Mouse (Mus musculus): ENCODE measurements around the gene Mtg2. TPM values are rescaled to one million over a fixed set of nuclear protein-coding genes. Genes with fewer than 3 reads are reported as not detected.
A peak's percentile ranks its signal among the peaks of the same experiment; 100 is the strongest.

The Mtg2 gene
- polyA plus RNA-seq, 1 experiment from 2014 or later: 31.5 TPM

DNA sequence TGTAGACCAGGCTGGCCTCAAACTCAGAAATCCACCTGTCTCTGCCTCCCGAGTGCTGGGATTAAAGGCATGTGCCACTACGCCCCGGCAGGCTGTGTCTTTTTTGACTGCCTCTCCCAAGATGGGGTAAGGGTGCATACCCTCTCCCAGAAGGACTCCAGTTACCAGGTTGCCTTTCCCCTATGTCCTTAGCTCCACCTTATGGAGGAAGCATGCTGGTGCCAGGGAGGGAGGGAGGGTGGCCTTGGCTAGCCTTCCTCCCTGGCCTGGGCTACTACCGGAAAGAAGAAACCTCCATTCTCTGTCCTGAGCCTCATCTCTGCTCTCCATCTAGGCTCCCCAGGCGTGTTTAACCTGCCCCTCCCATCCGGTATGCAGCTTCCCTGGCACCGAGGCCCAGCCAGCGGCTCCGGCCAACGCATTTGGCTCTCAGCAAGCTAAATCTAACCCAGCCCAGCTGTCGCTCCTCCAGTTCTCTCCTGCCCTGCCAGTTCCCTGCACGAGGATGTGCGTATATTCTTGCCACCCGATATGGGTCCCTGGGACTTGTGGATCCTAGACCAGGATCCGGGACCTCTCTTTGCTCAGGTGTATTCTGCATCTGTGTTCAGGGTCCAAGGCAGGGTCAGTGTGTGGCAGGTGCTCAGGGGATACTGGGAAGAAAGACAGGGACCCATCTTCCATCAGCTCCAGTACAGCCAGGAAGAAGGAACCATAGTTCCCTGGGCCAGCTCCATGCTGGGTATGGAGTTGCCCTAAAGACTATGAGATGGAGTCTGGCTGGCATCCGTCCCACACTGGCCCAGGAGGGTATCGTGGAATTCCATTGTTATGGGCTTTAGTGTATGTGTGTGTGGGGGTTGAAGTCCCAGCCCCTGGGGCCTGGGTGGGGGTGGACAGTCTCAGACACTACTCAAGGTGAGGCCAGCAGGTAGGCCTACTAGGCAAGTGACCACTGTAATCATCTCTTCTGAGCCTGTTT lies 43.8 kb downstream of the Mtg2 start:
- Histone ChIP-seq H3K4me2 (no peak overlapping the region), H3K4me1 (replicated peaks) (peaks cover 42% of the 10 kb centered on the region), H3K27ac (replicated peaks) (0 out of 2 replicates have a peak overlapping the region, but pooled peaks have one; percentile 11), H3K9ac (no peak overlapping the region; the same call in 1 of the 2 replicates), H3K9me3 (no peaks in the 10 kb centered on the region), H3K4me3 (no peak overlapping the region), H3K27me3 (no peaks in the 10 kb centered on the region), H3K36me3 (no peaks in the 10 kb centered on the region)
- 60% methylated on average over 17 of the region's 17 CpGs for WGBS
- no peak for ATAC-seq (ENCODE audit: low read depth)

DNA sequence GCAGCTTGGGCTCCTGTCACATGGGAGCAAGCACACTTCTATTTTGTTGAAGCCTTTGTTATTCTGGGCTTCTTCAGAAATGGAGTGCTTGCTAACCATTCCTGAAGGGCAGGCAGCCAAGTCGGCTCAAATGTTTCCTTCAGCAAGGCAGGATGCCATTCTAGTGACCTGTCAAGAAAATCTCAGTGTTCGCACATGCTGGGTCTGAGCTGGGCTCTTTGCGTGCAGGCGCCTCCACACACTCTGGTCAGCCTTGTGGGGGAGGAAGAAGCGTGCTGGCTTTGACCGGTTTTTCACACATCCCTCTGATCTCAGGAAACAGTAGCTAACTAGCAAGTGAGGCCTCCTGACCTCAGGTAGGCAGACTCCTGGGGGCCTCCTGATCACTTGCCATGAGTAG lies 44.9 kb downstream of the Mtg2 start:
- no peak overlapping the region for H3K4me3 ChIP-seq
- ATAC-seq (ENCODE audit: low read depth): no peak
- H3K27ac ChIP-seq (replicated peaks): no peak overlapping the region
- peaks cover 48% of the 10 kb centered on the region for H3K4me1 ChIP-seq (replicated peaks)
- H3K9me3 ChIP-seq: no peaks in the 10 kb centered on the region
- H3K9ac ChIP-seq: no peak overlapping the region
- H3K4me2 ChIP-seq: no peak overlapping the region
- WGBS: 58% methylated on average over 6 of the region's 6 CpGs
- H3K27me3 ChIP-seq: no peaks in the 10 kb centered on the region
- H3K36me3 ChIP-seq: no peaks in the 10 kb centered on the region

DNA sequence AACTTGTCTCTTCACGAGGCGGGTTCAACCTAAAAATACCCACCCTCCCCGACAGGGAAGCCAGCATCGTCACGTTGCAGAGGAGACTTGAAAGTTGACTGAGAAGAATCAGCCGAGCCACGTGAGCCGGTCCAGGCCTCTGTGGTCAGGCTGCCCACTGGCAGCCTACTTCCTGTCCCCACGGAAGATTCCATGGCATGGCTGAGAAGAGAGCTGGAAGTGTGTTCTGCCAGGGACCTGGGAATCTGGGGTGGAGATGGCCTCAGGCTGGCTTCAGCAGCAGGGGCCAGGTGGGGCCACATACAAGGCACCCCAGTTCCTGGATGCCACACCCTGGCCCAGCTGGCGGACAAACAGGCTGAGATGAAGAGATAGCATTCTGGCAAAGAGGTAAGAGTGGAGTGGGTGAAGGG lies 45.7 kb downstream of the Mtg2 start:
- H3K4me2 ChIP-seq: no peak overlapping the region
- H3K4me1 ChIP-seq (replicated peaks): peaks cover 56% of the 10 kb centered on the region
- 81% methylated on average over 10 of the region's 10 CpGs for WGBS
- H3K27ac ChIP-seq (replicated peaks): no peak overlapping the region
- H3K9ac ChIP-seq: no peak overlapping the region
- no peak overlapping the region for H3K4me3 ChIP-seq
- H3K36me3 ChIP-seq: no peaks in the 10 kb centered on the region
- no peak for ATAC-seq (ENCODE audit: low read depth)
- no peaks in the 10 kb centered on the region for H3K9me3 ChIP-seq
- H3K27me3 ChIP-seq: no peaks in the 10 kb centered on the region

DNA sequence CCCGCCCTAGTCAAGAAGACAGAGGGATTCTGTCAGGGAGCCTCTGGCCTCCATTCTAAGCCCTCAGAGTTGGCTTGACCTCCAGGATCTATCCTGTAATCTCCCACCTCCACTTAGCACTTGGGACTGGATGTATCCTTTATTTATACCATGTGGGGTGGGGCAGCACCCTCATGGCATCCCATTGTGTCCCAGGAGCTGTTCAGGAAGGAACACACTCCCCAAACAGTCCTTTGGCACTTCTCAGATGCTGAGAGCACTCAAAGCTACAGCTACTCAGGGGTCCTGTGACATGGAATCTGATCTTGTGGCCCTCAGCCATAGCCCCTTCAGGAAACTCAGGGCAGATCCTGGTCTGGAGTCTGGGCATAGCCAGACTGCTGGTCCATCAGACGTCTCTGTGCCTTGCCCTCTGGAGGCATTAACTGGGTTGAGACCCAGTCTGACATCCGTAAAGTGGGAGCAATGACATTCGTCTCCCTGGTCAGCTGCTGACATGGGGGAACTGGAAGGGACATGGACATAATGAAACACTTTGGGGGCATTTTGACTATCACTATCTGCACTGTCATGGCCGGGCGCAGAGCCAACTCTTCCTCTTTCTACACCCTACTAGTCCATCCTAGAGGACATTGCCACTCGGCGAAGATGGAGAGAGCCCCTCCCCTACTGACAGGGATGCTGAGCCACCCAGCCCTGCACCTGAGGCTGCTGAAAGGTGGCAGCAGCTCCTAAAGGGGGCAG lies 46.5 kb downstream of the Mtg2 start:
- Histone ChIP-seq H3K4me2 (0 out of 2 replicates have a peak overlapping the region, but pooled peaks have one; percentile 93), H3K9ac (no peak overlapping the region), H3K9me3 (no peaks in the 10 kb centered on the region), H3K4me3 (no peak overlapping the region), H3K27ac (replicated peaks) (peak overlapping the region; percentile 88; the same call in 1 of the 2 replicates), H3K27me3 (no peaks in the 10 kb centered on the region), H3K4me1 (replicated peaks) (peaks cover 56% of the 10 kb centered on the region), H3K36me3 (no peaks in the 10 kb centered on the region)
- no peak for ATAC-seq (ENCODE audit: low read depth)
- 70% methylated on average over 8 of the region's 8 CpGs for WGBS

DNA sequence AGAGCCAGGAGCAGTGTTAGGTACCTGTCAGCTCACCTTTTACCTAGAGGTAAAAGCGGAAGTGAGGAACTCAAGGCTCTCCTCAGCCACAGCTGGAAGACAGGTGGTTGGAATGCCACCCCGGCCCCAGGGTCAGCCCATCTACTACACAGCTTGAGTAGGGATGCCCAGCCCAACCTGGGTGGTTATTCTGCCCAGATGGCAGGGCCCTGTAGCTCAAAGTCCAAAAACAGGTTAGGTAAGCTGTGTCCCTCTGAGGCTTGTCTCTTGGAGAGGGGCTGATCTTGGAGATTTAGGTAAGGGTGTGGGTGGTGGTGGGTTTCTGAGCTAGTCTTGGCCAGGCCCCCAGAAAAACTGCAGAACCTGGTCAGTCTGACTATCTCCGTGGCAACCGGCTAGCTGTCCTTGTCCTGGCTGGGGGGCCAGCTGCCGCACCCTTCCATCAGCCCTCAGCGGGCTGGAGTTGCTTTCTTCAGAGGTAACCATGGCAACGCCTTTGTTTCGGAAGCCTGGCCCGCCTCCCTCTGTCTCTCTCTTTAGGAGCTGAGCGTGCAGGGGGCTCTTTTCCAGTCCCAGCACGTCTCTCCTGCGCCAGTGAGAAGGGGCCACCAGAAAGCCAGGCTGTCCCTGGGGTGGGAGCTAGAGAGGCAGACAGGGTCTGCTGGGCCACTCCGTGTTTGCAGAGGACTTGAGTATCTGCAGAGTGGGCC lies 47.3 kb downstream of the Mtg2 start:
- H3K4me2 ChIP-seq: peak overlapping the region; percentile 93
- WGBS: 7% methylated on average over 13 of the region's 13 CpGs

DNA sequence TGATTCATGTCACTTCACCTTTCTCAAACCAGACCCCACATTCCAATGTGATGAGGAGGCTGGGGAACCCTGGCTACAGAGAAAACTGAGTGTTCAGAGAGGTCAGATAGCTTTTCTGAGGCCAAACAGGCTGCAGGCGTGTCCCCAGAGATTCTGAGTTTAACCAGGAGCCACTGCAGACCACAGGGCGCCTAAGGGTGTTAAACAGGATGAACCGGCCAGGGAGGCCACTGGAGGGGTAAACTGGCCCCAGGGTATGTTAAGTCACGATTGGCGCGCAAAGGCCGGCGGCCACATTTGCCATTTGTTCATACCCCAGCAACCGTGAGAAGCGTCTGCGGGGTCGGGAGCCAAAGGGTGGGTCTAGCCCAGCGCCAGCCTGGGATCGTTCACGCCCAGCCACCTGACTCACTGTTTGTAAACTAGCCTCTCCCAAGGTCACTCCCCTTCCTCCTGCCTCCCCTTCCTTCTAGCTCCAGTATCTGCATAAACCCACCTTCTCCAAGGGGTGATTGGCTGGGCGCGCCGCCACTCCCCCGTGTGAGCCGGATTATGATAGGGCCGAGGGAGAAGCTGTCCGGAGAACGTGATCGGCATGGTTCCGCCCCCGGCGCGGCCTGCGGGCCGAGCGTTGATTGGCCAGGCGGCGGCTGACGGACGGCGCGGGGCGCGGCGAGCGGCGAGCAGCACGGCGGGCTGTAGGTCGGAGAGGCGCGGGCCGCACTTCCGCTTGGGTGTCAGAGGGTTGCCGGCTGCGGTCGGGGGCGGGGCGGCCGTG lies 48.5 kb downstream of the Mtg2 start, which contains the start of gene Osbpl2:
TSS of gene Osbpl2 (plus strand) at position 646 of the 778 bp plus-strand sequence.
- peaks cover 56% of the 10 kb centered on the region for H3K4me1 ChIP-seq (replicated peaks)
- H3K27me3 ChIP-seq: no peaks in the 10 kb centered on the region
- H3K4me3 ChIP-seq: peak within 1 kb of the TSS; percentile 90
- H3K9ac ChIP-seq: peak within 1 kb of the TSS; percentile 89
- H3K36me3 ChIP-seq: peaks cover 10% of the 10 kb centered on the region
- ATAC-seq (ENCODE audit: low read depth): peak; percentile 97
- under 1% methylated on average over 54 of the region's 55 CpGs for WGBS
- no peaks in the 10 kb centered on the region for H3K9me3 ChIP-seq
- H3K27ac ChIP-seq (replicated peaks): peak within 1 kb of the TSS; percentile 88
- H3K4me2 ChIP-seq: peak within 1 kb of the TSS; percentile 93

More for the DNA sequence above, 47.3 kb downstream of the Mtg2 start:
- Histone ChIP-seq H3K4me3 (0 out of 2 replicates have a peak overlapping the region, but pooled peaks have one; percentile 90), H3K27me3 (no peaks in the 10 kb centered on the region), H3K36me3 (no peaks in the 10 kb centered on the region), H3K9me3 (no peaks in the 10 kb centered on the region), H3K9ac (peak overlapping the region; percentile 63; the same call in 1 of the 2 replicates), H3K27ac (replicated peaks) (peak overlapping the region; percentile 88), H3K4me1 (replicated peaks) (peaks cover 56% of the 10 kb centered on the region)
- ATAC-seq (ENCODE audit: low read depth): peak; percentile 32

DNA sequence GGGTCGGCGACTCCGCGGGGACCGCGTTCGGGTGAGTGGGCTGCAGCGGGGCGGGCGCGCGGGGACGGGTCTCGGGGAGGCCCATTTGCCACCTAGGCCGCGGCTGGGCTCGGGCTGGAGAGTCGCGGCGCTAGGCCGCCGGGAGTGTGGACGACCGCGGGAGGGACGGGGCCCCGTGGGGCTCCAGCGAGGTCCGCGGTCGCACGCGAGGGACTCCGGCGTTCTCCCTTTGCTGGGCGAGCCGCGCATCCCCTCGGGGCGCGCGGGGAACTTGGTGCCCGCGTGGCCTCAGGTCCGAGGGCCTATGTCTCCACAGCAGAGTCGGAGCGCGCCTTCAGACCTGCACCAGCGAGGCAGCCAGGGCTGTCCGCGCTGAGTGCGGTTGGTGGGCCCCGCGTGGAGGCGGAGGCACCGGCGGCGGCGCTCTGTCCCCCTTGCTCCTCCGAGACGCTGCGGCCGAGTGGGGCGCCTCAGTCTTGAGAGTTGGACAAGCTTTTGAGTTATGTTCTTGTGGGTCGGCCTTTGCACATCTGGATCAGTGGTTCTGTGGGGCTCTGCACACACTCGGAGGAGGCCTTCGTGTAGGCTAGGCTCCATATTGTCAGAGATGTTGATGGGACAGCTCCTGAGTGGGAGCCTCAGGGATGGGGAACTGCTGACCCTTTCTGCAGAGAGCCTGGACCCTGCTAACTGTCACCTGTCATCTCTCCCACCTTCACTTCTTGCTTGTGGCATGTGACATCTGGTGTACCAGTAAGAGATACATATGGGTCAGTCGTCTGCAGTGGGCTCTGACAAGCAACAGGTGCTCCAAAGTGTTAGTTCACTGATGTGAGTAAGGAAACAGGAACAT lies 49.3 kb downstream of the Mtg2 start:
- Histone ChIP-seq H3K4me3 (peak overlapping the region; percentile 90), H3K4me1 (replicated peaks) (peaks cover 49% of the 10 kb centered on the region), H3K9me3 (no peaks in the 10 kb centered on the region), H3K27ac (replicated peaks) (peak overlapping the region; percentile 84), H3K9ac (peak overlapping the region; percentile 89), H3K27me3 (no peaks in the 10 kb centered on the region), H3K36me3 (peaks cover 14% of the 10 kb centered on the region), H3K4me2 (peak overlapping the region; percentile 93)
- 2% methylated on average over 62 of the region's 68 CpGs for WGBS
- peak; percentile 34 for ATAC-seq (ENCODE audit: low read depth)

DNA sequence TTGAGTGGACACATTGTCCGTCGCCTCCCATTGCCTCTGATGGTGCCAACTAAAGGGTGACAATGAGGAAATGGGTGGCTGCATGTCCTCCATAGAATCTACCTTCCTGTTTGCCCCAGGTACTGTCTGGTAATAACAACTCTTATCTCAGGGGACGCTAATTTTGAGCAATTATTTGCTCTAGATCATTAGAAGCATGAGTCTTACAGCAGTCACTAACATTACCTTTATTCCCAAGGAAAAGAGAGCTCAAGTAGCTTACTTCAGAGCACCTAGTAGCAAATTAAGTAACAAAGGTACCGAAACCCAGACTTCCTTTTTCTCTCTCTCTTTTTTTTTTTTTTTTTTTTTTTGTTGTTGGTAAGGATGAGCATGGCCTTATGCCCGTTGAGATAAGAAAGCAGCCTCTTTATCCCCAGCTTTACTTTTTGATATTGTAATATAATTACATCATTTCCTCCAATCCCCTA lies 49.9 kb downstream of the Mtg2 start:
- Histone ChIP-seq H3K4me3 (peak overlapping the region; percentile 90), H3K36me3 (peaks cover 14% of the 10 kb centered on the region), H3K9me3 (no peaks in the 10 kb centered on the region), H3K27ac (replicated peaks) (no peak overlapping the region), H3K9ac (peak overlapping the region; percentile 89), H3K27me3 (no peaks in the 10 kb centered on the region), H3K4me1 (replicated peaks) (peaks cover 44% of the 10 kb centered on the region), H3K4me2 (peak overlapping the region; percentile 93)
- no peak for ATAC-seq (ENCODE audit: low read depth)
- WGBS: 71% methylated on average over 5 of the region's 5 CpGs

DNA sequence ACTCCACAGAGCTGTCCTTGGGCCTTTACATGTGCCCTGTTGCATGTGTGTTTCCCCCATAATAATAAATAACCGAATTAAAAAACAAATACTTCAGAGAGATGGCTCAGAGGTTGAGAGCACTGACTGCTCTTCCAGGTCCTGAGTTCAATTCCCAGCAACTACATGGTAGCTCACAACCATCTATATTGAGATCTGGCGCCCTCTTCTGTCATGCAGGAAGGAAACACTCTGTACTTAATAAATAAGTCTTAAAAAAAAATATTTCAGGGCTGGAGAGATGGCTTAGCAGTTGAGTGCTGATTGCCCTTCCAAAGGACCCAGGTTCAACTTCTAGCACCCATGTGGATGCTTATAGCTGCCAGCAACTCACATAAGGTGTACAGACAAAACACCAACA lies 53.8 kb downstream of the Mtg2 start:
- WGBS: 88% methylated on average over 2 of the region's 2 CpGs
- H3K4me3 ChIP-seq: no peak overlapping the region
- H3K27ac ChIP-seq (replicated peaks): no peak overlapping the region
- no peak overlapping the region for H3K4me2 ChIP-seq
- peaks cover 14% of the 10 kb centered on the region for H3K36me3 ChIP-seq
- no peaks in the 10 kb centered on the region for H3K9me3 ChIP-seq
- H3K4me1 ChIP-seq (replicated peaks): peaks cover 44% of the 10 kb centered on the region
- no peaks in the 10 kb centered on the region for H3K27me3 ChIP-seq
- no peak overlapping the region for H3K9ac ChIP-seq
- no peak for ATAC-seq (ENCODE audit: low read depth)

DNA sequence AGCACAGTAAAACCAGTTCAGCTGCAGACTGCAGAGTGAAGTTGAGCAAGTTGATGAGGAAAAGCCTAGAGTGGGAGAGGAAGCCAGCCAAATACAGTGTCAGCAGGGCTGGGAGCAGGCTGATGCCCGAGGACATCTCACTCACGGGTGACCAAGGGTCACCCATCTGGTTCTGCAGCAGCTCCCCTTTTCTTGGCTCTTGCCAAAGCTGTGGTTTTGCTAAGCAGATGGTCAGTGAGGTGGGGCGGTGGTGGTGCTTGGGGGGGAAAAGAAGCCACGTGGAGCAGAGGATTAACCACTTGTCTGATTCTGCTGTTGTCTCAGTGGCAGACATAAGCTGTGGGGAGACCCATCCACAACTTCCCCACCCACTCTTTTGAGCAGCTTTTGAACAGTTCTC lies 55.8 kb downstream of the Mtg2 start:
- Histone ChIP-seq H3K4me1 (replicated peaks) (peaks cover 29% of the 10 kb centered on the region), H3K9ac (peak overlapping the region; percentile 41; the same call in 1 of the 2 replicates), H3K27me3 (no peaks in the 10 kb centered on the region), H3K9me3 (no peaks in the 10 kb centered on the region), H3K4me2 (no peak overlapping the region), H3K36me3 (peaks cover 14% of the 10 kb centered on the region), H3K4me3 (no peak overlapping the region), H3K27ac (replicated peaks) (peak overlapping the region; percentile 28; the same call in 1 of the 2 replicates)
- ATAC-seq (ENCODE audit: low read depth): no peak
- WGBS: 19% methylated on average over 4 of the region's 4 CpGs

Measured in neural tube, embryonic 13.5 days (tissue).